Mouse (Mus musculus): Measurements from ENCODE around the gene Ugt1a6b. TPM values are rescaled to one million over a fixed set of nuclear protein-coding genes. Genes with fewer than 3 reads are reported as not detected.
"Not testable (repeated sequence)": the region's sequence is repeated elsewhere in the genome, so short reads cannot be mapped to it uniquely, and the experiment has no call there.

Ugt1a6b gene
- polyA plus RNA-seq, 2 experiments = 0.24 to 1.0 TPM

DNA sequence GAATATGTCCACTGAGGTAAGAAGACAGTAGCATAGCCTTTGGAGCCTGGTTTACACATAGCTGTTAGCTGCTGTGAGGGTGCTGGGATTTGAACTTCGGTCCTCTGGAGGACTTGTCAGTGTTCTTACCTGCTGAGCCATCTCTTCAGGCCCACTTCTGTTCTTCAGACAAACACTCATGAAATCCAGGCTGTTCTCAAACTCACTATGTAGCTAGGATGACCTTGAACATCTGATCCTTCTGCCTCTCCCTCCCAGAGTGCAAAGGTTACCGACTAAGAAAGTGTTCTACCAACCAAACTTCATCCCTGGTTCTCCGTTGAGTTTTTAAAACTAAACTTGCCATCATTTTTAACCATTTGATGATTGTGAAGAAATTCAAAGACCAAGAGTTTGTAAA lies 34.2 kb downstream of the Ugt1a6b start:
- ATAC-seq (ENCODE audit: low FRiP score, low read depth) (no peak), DNase-seq (ENCODE audit: low spot score) (no peak)
- Histone ChIP-seq H3K4me2 (replicated peaks; ENCODE audit: low read depth, low read length, severe bottlenecking) (no peak overlapping the region), H3K27me3 (ENCODE audit: control insufficient read depth, insufficient read depth, low read length) (no peaks in the 10 kb centered on the region), H3K36me3 (ENCODE audit: control insufficient read depth, insufficient read depth, low read length) (no peaks in the 10 kb centered on the region), H3K4me3 (replicated peaks; ENCODE audit: low read length) (no peak overlapping the region), H3K4me1 (ENCODE audit: control insufficient read depth, insufficient read depth, low read length) (0 out of 2 replicates have a peak, but pooled peaks cover 4% of the 10 kb centered on the region), H3K9me3 (ENCODE audit: control insufficient read depth, low read length) (no peaks in the 10 kb centered on the region), H3K27ac (replicated peaks; ENCODE audit: low read depth, low read length) (no peak overlapping the region), H3K9ac (ENCODE audit: low read depth, low read length, severe bottlenecking) (no peak overlapping the region)
- 85% methylated on average over 3 of the region's 3 CpGs for whole genome bisulfite sequencing
- no peak for TF ChIP-seq POLR2A (IDR thresholded peaks at IDR 0.05; ENCODE audit: borderline replicate concordance, extremely low read depth, insufficient read depth, insufficient read length)

DNA sequence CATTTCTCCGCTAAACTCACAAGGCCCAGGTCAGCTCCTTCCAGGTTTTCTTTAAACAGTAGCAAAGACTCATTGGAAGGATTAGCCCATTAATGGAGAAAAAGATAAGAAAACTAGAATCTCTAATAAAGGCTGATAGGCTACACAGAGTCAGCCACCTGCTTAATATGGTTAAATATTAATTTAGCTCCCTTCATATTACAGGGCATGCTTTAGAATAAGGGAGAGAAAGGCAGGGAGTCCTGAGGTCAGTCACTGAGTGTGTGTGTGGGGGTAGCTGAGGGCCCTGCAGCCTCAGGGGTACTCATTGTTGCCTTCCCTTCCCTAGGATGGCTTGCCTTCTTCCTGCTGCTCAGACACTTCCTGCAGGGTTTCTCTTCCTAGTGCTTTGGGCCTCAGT lies 35.1 kb downstream of the Ugt1a6b start:
- Histone ChIP-seq H3K27me3 (ENCODE audit: control insufficient read depth, insufficient read depth, low read length) (no peaks in the 10 kb centered on the region), H3K27ac (replicated peaks; ENCODE audit: low read depth, low read length) (no peak overlapping the region), H3K9me3 (ENCODE audit: control insufficient read depth, low read length) (no peaks in the 10 kb centered on the region), H3K9ac (ENCODE audit: low read depth, low read length, severe bottlenecking) (no peak overlapping the region), H3K4me1 (ENCODE audit: control insufficient read depth, insufficient read depth, low read length) (0 out of 2 replicates have a peak, but pooled peaks cover 4% of the 10 kb centered on the region), H3K4me3 (replicated peaks; ENCODE audit: low read length) (no peak overlapping the region), H3K4me2 (replicated peaks; ENCODE audit: low read depth, low read length, severe bottlenecking) (no peak overlapping the region), H3K36me3 (ENCODE audit: control insufficient read depth, insufficient read depth, low read length) (no peaks in the 10 kb centered on the region)
- DNase-seq (ENCODE audit: low spot score) (no peak), ATAC-seq (ENCODE audit: low FRiP score, low read depth) (no peak)
- TF ChIP-seq POLR2A (IDR thresholded peaks at IDR 0.05; ENCODE audit: borderline replicate concordance, extremely low read depth, insufficient read depth, insufficient read length) = no peak
- WGBS = 85% methylated on average over 1 of the region's 1 CpGs

DNA sequence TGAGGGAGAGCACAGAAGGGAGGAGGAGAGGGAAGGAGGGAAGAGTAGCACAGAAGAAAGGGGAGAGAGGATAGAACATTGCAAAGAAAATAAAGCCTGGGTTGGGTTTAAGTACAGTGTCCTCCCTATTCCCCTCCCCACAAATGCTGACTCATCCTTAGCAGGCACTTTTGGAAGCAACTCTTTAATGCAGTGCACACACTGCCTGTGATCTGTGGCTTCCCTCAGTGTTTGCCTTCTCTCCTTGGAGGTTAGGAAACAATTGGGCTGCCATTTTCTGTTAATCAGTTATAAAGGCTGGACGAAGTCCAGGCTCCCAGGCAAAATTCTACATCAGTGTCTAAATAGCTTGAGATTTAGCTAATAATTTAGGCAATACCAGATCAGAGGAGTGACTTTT lies 37.4 kb downstream of the Ugt1a6b start:
- not testable (repeated sequence) for H3K9ac ChIP-seq (ENCODE audit: low read depth, low read length, severe bottlenecking); DNase-seq (ENCODE audit: low spot score); H3K9me3 ChIP-seq (ENCODE audit: control insufficient read depth, low read length); H3K27me3 ChIP-seq (ENCODE audit: control insufficient read depth, insufficient read depth, low read length); H3K36me3 ChIP-seq (ENCODE audit: control insufficient read depth, insufficient read depth, low read length); ATAC-seq (ENCODE audit: low FRiP score, low read depth); H3K4me2 ChIP-seq (replicated peaks; ENCODE audit: low read depth, low read length, severe bottlenecking); H3K4me1 ChIP-seq (ENCODE audit: control insufficient read depth, insufficient read depth, low read length); H3K4me3 ChIP-seq (replicated peaks; ENCODE audit: low read length); H3K27ac ChIP-seq (replicated peaks; ENCODE audit: low read depth, low read length)
- 57% methylated on average over 1 of the region's 1 CpGs for WGBS

DNA sequence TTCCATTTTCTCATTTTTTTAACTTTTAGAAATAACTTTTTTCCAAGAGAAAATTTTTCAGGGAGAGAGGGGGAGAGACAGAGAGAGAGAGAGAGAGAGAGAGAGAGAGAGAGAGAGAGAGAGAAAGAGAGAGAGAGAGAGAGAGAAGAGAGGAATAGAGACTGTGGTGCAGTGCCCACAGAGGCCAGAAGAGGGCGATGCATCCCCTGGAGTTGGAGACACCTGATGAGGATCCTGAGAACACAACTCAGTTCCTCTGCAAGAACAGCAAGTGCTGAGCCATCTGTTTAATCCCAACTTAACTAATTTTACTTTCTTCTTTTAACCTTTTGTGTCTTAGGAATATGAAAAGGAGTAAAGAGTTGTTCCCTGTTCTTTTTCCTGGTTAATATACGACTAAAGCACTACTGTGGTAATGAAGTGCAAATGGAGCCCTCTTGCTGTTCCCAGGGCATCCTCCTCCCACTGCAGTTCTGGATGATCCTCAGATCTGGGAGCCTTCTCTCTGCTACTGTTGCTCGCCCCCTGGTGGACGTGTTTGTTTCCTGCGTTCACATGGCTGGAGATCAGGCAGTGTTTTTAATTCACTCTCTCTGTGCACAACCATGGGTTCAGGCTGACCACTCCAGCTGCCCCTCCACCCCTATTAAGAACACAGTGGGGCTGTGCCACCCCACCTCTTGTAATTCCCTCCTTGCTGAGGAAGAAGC lies 41.1 kb downstream of the Ugt1a6b start:
- peak; percentile 42 for DNase-seq (ENCODE audit: low spot score)
- not testable (repeated sequence) for H3K4me1 ChIP-seq (ENCODE audit: control insufficient read depth, insufficient read depth, low read length); H3K4me3 ChIP-seq (replicated peaks; ENCODE audit: low read length); H3K9ac ChIP-seq (ENCODE audit: low read depth, low read length, severe bottlenecking); H3K27ac ChIP-seq (replicated peaks; ENCODE audit: low read depth, low read length); H3K9me3 ChIP-seq (ENCODE audit: control insufficient read depth, low read length); H3K27me3 ChIP-seq (ENCODE audit: control insufficient read depth, insufficient read depth, low read length); H3K4me2 ChIP-seq (replicated peaks; ENCODE audit: low read depth, low read length, severe bottlenecking); H3K36me3 ChIP-seq (ENCODE audit: control insufficient read depth, insufficient read depth, low read length); ATAC-seq (ENCODE audit: low FRiP score, low read depth)
- WGBS = 1% methylated on average over 5 of the region's 5 CpGs

DNA sequence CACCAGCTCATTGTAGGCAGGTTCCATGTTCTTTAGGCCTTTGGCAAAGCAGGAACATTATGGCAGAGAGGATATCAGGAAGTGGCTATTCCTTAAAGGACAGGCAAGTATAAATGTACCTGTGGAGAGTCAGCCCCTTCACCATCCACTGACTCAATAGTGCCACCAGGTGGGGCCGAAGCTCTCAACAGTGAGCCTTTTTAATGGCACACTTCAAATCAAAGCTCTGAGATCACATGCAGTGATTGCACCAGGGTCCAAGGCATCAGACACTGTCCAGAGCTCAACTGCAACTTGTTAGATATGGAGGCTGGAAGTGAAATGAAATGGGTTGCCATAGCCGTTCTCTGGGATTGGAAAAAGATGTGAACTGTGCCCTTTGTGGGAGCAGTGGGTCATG lies 42.2 kb downstream of the Ugt1a6b start:
- H3K9me3 ChIP-seq (ENCODE audit: control insufficient read depth, low read length); H3K4me3 ChIP-seq (replicated peaks; ENCODE audit: low read length); H3K4me2 ChIP-seq (replicated peaks; ENCODE audit: low read depth, low read length, severe bottlenecking); H3K27ac ChIP-seq (replicated peaks; ENCODE audit: low read depth, low read length); H3K27me3 ChIP-seq (ENCODE audit: control insufficient read depth, insufficient read depth, low read length); H3K36me3 ChIP-seq (ENCODE audit: control insufficient read depth, insufficient read depth, low read length); H3K4me1 ChIP-seq (ENCODE audit: control insufficient read depth, insufficient read depth, low read length); DNase-seq (ENCODE audit: low spot score); ATAC-seq (ENCODE audit: low FRiP score, low read depth); H3K9ac ChIP-seq (ENCODE audit: low read depth, low read length, severe bottlenecking): not testable (repeated sequence)
- 56% methylated on average over 2 of the region's 2 CpGs for WGBS

DNA sequence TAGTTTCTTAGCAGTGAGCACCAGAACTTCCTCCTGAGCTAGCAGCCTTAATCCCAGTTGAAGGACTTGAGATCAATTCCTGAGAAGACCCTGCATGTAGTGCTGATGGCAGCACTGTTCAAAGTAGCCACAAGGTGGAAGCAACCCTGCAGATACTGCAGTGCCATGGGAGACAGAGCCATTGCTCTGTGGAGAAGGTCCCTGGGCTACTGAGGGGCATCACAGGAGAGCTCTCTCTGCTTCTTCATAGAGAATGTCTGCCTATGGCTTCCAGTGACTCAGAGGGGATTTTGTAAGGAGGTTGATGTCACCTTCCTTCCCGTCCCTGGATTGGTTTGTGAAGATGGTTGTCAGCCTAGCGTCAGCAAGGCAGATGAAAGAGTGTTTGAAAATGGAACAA lies 47.1 kb downstream of the Ugt1a6b start:
- not testable (repeated sequence) for H3K27me3 ChIP-seq (ENCODE audit: control insufficient read depth, insufficient read depth, low read length); H3K4me3 ChIP-seq (replicated peaks; ENCODE audit: low read length); DNase-seq (ENCODE audit: low spot score); H3K9ac ChIP-seq (ENCODE audit: low read depth, low read length, severe bottlenecking); ATAC-seq (ENCODE audit: low FRiP score, low read depth); H3K36me3 ChIP-seq (ENCODE audit: control insufficient read depth, insufficient read depth, low read length); H3K4me1 ChIP-seq (ENCODE audit: control insufficient read depth, insufficient read depth, low read length); H3K27ac ChIP-seq (replicated peaks; ENCODE audit: low read depth, low read length); H3K9me3 ChIP-seq (ENCODE audit: control insufficient read depth, low read length); H3K4me2 ChIP-seq (replicated peaks; ENCODE audit: low read depth, low read length, severe bottlenecking)
- WGBS = 81% methylated on average over 2 of the region's 2 CpGs

Data from limb, embryonic 14.5 days (tissue).